Mouse (Mus musculus): Measurements from ENCODE around the gene Slmap. TPM values are rescaled to one million over a fixed set of nuclear protein-coding genes. Genes with fewer than 3 reads are reported as not detected.

The Slmap gene
- polyA plus RNA-seq, 1 experiment from 2014 or later, result 22.3 TPM

DNA sequence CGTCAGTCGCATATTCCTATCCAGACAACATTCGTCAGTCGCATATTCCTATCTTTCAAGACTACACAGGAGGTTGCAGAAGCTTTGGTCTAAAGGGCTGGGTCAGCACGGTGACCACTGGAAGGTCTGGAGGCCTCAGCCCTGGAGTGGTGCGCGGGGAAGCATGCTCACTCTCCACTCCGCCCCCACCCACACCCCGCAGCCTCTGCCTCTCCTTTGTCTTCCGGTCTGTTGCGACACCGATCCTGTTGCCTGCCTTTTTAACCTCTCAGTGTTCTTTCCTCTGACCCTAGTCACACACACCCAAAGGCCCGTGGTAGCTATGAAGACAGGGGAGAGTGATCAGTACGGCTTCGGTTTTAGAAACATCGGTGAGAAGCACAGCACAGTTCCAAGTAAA lies 79.9 kb downstream of the Slmap start:
- H3K9me3 ChIP-seq (replicated peaks; ENCODE audit: control insufficient read depth, low read length), result no peaks in the 10 kb centered on the region
- H3K36me3 ChIP-seq (replicated peaks; ENCODE audit: control insufficient read depth, insufficient read depth, low read depth, low read length), result no peaks in the 10 kb centered on the region
- no peak overlapping the region for H3K4me3 ChIP-seq (ENCODE audit: low read depth, low read length)
- no peaks in the 10 kb centered on the region for H3K27me3 ChIP-seq (ENCODE audit: control insufficient read depth, insufficient read depth, low read length)
- ATAC-seq (replicated peaks; ENCODE audit: insufficient number of reproducible peaks, low FRiP score, low TSS enrichment, low read depth) (no peak), DNase-seq (ENCODE audit: low spot score) (no peak)
- H3K9ac ChIP-seq (replicated peaks; ENCODE audit: low read length), result no peak overlapping the region
- WGBS, result 55% methylated on average over 16 of the region's 16 CpGs
- no peaks in the 10 kb centered on the region for H3K4me1 ChIP-seq (ENCODE audit: control insufficient read depth, insufficient read depth, low read length)
- no peak overlapping the region for H3K27ac ChIP-seq (replicated peaks; ENCODE audit: low read depth, low read length)
- no peak overlapping the region for H3K4me2 ChIP-seq (ENCODE audit: low read depth, low read length)

DNA sequence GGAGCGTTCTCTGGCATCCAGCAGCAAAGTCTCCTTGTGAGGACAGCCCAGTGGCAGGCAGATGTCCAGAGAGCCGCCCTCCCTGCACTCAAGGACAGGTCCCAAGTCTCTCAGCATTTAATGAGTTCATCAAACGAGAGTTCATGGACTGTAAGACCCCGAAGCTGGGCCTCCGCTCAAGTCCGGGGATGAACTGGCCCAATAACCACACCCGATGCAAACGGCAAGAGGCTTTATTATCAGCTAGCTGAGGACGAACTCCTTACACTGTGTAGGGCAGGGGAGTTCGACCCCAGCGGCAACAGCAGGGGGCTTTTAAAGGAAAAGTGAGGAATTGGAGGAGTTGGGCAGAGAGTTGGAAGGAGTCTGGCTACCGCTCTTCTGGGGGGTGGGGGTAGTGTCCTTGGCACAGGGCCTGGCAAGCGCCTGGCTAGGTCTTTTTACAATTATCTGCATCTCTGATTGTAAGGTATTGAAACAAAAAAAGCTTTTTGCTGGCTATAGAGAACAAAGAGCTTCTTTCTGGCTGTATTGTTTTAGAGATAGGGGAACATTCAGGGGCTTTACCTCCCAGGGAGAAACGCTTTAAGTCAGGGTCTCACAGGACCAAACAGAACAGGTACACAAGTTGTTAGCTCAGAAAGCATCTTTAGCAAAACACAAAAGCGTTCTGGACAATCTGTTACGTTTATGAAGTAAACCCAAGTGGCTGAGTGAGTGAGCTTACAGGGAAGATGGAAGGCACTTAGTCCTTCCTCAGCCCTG lies 84.5 kb downstream of the Slmap start:
- Histone ChIP-seq H3K9ac (replicated peaks; ENCODE audit: low read length) (no peak overlapping the region), H3K36me3 (replicated peaks; ENCODE audit: control insufficient read depth, insufficient read depth, low read depth, low read length) (no peaks in the 10 kb centered on the region), H3K4me2 (ENCODE audit: low read depth, low read length) (no peak overlapping the region), H3K4me3 (ENCODE audit: low read depth, low read length) (no peak overlapping the region), H3K27ac (replicated peaks; ENCODE audit: low read depth, low read length) (no peak overlapping the region), H3K9me3 (replicated peaks; ENCODE audit: control insufficient read depth, low read length) (no peaks in the 10 kb centered on the region), H3K27me3 (ENCODE audit: control insufficient read depth, insufficient read depth, low read length) (no peaks in the 10 kb centered on the region), H3K4me1 (ENCODE audit: control insufficient read depth, insufficient read depth, low read length) (no peaks in the 10 kb centered on the region)
- no peak for DNase-seq (ENCODE audit: low spot score)
- ATAC-seq (replicated peaks; ENCODE audit: insufficient number of reproducible peaks, low FRiP score, low TSS enrichment, low read depth), result no peak
- 27% methylated on average over 16 of the region's 16 CpGs for WGBS

DNA sequence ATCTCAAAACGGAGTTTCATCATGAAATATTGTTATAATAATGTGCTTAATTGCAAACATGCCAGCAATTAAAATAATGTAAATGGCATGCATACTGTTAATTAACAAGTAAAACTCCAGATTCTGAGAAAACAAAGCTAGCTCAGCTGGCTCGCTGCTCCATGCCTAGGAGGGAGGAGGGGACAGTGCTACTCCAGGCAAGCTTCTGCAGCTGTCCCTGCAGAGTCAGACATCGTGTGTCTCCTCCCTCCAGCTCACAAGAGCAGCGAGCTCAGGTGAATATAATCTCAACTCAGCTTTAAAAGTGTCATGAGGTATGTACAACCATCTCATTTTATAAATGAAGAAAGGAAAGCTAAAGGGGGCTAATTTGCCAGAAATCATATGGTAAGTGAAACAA lies 86.2 kb downstream of the Slmap start:
- Histone ChIP-seq H3K27ac (replicated peaks; ENCODE audit: low read depth, low read length) (no peak overlapping the region), H3K9me3 (replicated peaks; ENCODE audit: control insufficient read depth, low read length) (no peaks in the 10 kb centered on the region), H3K36me3 (replicated peaks; ENCODE audit: control insufficient read depth, insufficient read depth, low read depth, low read length) (no peaks in the 10 kb centered on the region), H3K4me1 (ENCODE audit: control insufficient read depth, insufficient read depth, low read length) (no peaks in the 10 kb centered on the region), H3K27me3 (ENCODE audit: control insufficient read depth, insufficient read depth, low read length) (no peaks in the 10 kb centered on the region), H3K9ac (replicated peaks; ENCODE audit: low read length) (no peak overlapping the region), H3K4me3 (ENCODE audit: low read depth, low read length) (no peak overlapping the region), H3K4me2 (ENCODE audit: low read depth, low read length) (no peak overlapping the region)
- 72% methylated on average over 4 of the region's 4 CpGs for WGBS
- ATAC-seq (replicated peaks; ENCODE audit: insufficient number of reproducible peaks, low FRiP score, low TSS enrichment, low read depth) (no peak), DNase-seq (ENCODE audit: low spot score) (no peak)

DNA sequence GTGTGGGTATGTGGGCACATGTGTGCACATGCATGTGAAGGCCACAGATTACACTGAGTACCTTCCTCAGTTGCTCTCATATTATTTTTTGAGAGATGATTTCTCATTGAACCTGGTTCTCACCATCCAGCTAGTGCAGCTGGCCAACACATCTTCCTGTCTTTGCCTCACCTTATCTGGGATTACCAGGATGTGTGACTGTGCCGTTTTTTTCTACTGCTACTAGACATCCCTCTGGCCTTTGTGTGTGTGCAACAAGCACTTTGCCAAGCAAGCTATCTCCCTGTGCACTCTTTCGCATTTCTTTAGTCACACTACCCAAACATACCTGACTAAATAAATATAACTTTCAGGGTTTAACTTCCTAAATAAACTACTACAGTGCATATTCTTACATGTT lies 87.5 kb downstream of the Slmap start:
- Histone ChIP-seq H3K9me3 (replicated peaks; ENCODE audit: control insufficient read depth, low read length) (no peaks in the 10 kb centered on the region), H3K4me1 (ENCODE audit: control insufficient read depth, insufficient read depth, low read length) (no peaks in the 10 kb centered on the region), H3K27me3 (ENCODE audit: control insufficient read depth, insufficient read depth, low read length) (no peaks in the 10 kb centered on the region), H3K4me3 (ENCODE audit: low read depth, low read length) (no peak overlapping the region), H3K36me3 (replicated peaks; ENCODE audit: control insufficient read depth, insufficient read depth, low read depth, low read length) (no peaks in the 10 kb centered on the region), H3K4me2 (ENCODE audit: low read depth, low read length) (no peak overlapping the region), H3K27ac (replicated peaks; ENCODE audit: low read depth, low read length) (no peak overlapping the region), H3K9ac (replicated peaks; ENCODE audit: low read length) (no peak overlapping the region)
- no peak for ATAC-seq (replicated peaks; ENCODE audit: insufficient number of reproducible peaks, low FRiP score, low TSS enrichment, low read depth)
- DNase-seq (ENCODE audit: low spot score), result no peak
- 85% methylated on average over 2 of the region's 2 CpGs for WGBS

DNA sequence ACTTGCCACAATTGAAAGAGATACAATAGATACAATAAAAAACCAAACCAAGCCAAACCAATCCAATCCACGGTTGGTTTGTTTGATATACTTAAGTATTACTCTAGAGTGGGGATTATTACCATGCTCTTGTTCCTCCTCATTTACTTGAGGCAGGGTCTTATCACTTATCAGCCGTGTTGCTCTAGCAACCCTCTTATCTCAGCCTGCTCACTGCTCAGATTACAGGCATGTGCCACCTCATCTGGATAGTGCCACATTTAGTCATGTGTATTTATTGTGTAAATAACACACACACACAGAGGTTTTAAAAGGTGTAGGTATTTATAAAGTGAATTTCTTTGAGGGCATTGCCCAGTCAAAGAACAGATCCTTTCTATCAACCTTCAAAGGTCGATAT lies 88.2 kb downstream of the Slmap start:
- no peak for ATAC-seq (replicated peaks; ENCODE audit: insufficient number of reproducible peaks, low FRiP score, low TSS enrichment, low read depth)
- Histone ChIP-seq H3K36me3 (replicated peaks; ENCODE audit: control insufficient read depth, insufficient read depth, low read depth, low read length) (no peaks in the 10 kb centered on the region), H3K4me2 (ENCODE audit: low read depth, low read length) (no peak overlapping the region), H3K4me1 (ENCODE audit: control insufficient read depth, insufficient read depth, low read length) (no peaks in the 10 kb centered on the region), H3K27me3 (ENCODE audit: control insufficient read depth, insufficient read depth, low read length) (no peaks in the 10 kb centered on the region), H3K9me3 (replicated peaks; ENCODE audit: control insufficient read depth, low read length) (no peaks in the 10 kb centered on the region), H3K4me3 (ENCODE audit: low read depth, low read length) (no peak overlapping the region), H3K9ac (replicated peaks; ENCODE audit: low read length) (no peak overlapping the region), H3K27ac (replicated peaks; ENCODE audit: low read depth, low read length) (no peak overlapping the region)
- WGBS, result 84% methylated on average over 3 of the region's 3 CpGs
- no peak for DNase-seq (ENCODE audit: low spot score)

DNA sequence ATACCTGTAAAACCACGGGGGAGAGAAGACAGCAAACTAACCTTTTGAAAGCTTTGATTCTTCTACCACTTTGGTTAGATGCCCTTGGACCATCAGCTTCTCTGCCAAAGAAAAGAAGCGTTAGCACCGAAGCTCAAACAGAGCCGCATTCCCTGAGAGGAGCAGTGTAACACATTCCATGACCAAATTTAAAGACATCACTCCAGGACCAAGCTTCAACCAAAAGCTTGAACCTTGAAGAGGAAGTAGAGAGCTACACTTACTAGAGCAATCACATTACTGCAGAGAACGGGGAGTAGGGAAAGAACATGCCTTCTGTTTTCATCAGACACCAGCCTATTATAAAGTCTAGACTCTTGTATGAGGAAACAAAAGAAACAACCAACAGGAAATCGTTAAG lies 92.2 kb downstream of the Slmap start:
- WGBS, result 69% methylated on average over 6 of the region's 6 CpGs
- Histone ChIP-seq H3K27ac (replicated peaks; ENCODE audit: low read depth, low read length) (no peak overlapping the region), H3K9ac (replicated peaks; ENCODE audit: low read length) (no peak overlapping the region), H3K36me3 (replicated peaks; ENCODE audit: control insufficient read depth, insufficient read depth, low read depth, low read length) (0 out of 2 replicates have a peak, but pooled peaks cover 2% of the 10 kb centered on the region), H3K4me3 (ENCODE audit: low read depth, low read length) (no peak overlapping the region), H3K4me2 (ENCODE audit: low read depth, low read length) (no peak overlapping the region), H3K4me1 (ENCODE audit: control insufficient read depth, insufficient read depth, low read length) (no peaks in the 10 kb centered on the region), H3K27me3 (ENCODE audit: control insufficient read depth, insufficient read depth, low read length) (no peaks in the 10 kb centered on the region), H3K9me3 (replicated peaks; ENCODE audit: control insufficient read depth, low read length) (no peaks in the 10 kb centered on the region)
- no peak for DNase-seq (ENCODE audit: low spot score)
- ATAC-seq (replicated peaks; ENCODE audit: insufficient number of reproducible peaks, low FRiP score, low TSS enrichment, low read depth), result no peak

DNA sequence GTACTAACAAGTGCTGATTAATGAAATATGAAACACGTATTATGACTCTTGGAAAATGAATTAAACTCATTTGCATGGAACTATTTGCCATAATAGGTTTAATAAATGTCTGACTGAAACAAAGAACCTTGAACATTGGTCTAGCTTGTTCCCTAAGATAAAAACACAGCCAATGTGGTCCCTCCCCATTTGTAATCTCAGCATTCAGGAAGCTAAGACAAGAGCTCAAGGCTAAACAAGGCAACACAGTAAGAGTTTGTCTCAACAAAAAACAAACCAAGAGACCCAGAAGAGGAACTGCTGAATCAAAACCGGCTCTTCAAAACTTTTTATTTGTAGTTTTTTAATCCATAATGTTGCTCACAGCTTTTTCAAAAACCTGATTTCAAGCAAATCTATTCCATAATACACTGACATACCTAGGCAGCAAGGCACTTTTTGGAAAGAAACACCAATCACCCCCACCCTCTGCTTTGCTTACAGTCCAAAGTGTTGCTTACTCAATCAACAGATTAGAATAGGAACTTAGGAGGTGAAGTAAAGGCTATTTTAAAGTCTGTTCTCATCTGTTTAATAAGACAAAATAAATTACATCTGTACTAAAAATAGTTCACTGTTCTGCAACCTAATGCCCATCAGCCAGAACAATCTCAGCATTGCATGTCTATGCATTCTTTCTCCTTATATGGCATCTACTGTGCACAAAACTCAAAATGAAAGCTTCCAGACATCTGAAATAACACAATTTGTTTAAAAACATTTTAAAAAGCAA lies 93.5 kb downstream of the Slmap start:
- H3K27ac ChIP-seq (replicated peaks; ENCODE audit: low read depth, low read length), result no peak overlapping the region
- H3K9ac ChIP-seq (replicated peaks; ENCODE audit: low read length), result no peak overlapping the region
- ATAC-seq (replicated peaks; ENCODE audit: insufficient number of reproducible peaks, low FRiP score, low TSS enrichment, low read depth) (no peak), DNase-seq (ENCODE audit: low spot score) (no peak)
- WGBS, result 93% methylated on average over 2 of the region's 2 CpGs
- H3K4me2 ChIP-seq (ENCODE audit: low read depth, low read length), result no peak overlapping the region
- H3K4me1 ChIP-seq (ENCODE audit: control insufficient read depth, insufficient read depth, low read length), result no peaks in the 10 kb centered on the region
- no peaks in the 10 kb centered on the region for H3K9me3 ChIP-seq (replicated peaks; ENCODE audit: control insufficient read depth, low read length)
- H3K27me3 ChIP-seq (ENCODE audit: control insufficient read depth, insufficient read depth, low read length), result no peaks in the 10 kb centered on the region
- no peak overlapping the region for H3K4me3 ChIP-seq (ENCODE audit: low read depth, low read length)
- 0 out of 2 replicates have a peak, but pooled peaks cover 2% of the 10 kb centered on the region for H3K36me3 ChIP-seq (replicated peaks; ENCODE audit: control insufficient read depth, insufficient read depth, low read depth, low read length)

DNA sequence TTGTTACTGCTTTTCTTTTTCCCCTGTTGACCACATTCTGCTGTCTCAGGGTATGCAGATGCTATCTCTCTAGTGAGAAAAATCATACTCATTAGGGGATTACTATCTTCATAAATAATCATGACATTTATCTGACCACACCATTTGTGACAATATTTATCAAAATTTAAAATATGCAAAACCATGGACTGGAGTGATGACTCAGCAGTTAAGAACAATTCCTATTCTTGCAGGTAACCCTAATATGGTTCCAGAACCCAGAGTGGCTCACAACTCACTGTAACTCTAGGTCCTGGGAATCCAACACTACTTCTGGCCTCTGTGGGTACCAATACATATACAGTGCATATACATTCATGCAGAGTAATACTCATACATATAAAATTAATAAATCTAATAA lies 94.7 kb downstream of the Slmap start:
- Histone ChIP-seq H3K4me3 (ENCODE audit: low read depth, low read length) (no peak overlapping the region), H3K4me2 (ENCODE audit: low read depth, low read length) (no peak overlapping the region), H3K9ac (replicated peaks; ENCODE audit: low read length) (no peak overlapping the region), H3K9me3 (replicated peaks; ENCODE audit: control insufficient read depth, low read length) (no peaks in the 10 kb centered on the region), H3K27ac (replicated peaks; ENCODE audit: low read depth, low read length) (no peak overlapping the region), H3K4me1 (ENCODE audit: control insufficient read depth, insufficient read depth, low read length) (no peaks in the 10 kb centered on the region), H3K27me3 (ENCODE audit: control insufficient read depth, insufficient read depth, low read length) (no peaks in the 10 kb centered on the region), H3K36me3 (replicated peaks; ENCODE audit: control insufficient read depth, insufficient read depth, low read depth, low read length) (0 out of 2 replicates have a peak, but pooled peaks cover 2% of the 10 kb centered on the region)
- DNase-seq (ENCODE audit: low spot score), result no peak
- ATAC-seq (replicated peaks; ENCODE audit: insufficient number of reproducible peaks, low FRiP score, low TSS enrichment, low read depth), result no peak
